Mouse (Mus musculus) testis, postnatal 10 days (tissue): ENCODE measurements at regions not wholly inside any gene's neighbourhood (a gene's known extent, or its start where the extent isn't known, plus 50 kb on each side); places are given as distances from the start of the nearest gene placed in this dataset.

Experiments
- DNase-seq: peaks from one replicate; pipeline ENCODE4 v3.0.0; 2021; ENCODE audit warnings: low spot score

GRCm38 (mm10) chr14:24631994-24632393 lies 145.1 kb downstream of the Rps24 start:
- no peak for DNase-seq

- no peak for DNase-seq
These were observed 154.9 kb downstream of the Rps24 start for GRCm38 (mm10) chr14:24641853-24642252.

GRCm38 (mm10) chr14:24644117-24644808 lies 157.3 kb downstream of the Rps24 start:
- DNase-seq, result no peak

DNA sequence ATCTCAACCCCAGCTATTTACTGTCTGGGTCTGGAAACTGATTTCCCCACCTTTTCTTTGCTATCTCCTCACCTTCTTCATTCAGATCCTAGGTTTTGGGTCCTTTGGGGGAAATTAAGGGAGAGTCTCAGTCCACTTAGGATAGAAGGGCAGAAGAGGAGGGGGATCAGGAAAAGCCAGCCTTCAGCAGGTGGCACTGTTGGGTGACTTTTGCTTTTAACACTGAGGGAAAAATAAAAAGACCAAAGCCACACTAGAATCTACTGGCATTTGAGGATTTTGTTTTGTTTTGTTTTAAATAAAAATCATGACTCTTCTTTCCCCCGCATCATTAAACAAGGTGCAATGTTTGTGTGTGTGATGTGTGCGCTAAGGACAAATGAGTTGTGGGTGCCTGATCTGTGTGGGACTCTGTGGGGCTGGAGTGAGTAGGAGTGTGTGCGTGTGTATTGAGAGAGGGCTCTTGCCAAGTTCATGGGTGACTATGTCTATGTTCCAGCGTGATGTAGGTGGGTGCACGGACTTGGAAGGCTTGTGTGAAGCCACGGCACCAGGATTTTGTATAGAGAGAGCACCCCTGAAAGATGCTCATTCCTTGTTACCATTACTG lies 159.4 kb downstream of the Rps24 start:
- DNase-seq, result no peak

GRCm38 (mm10) chr14:24647722-24648121 lies 160.8 kb downstream of the Rps24 start:
- no peak for DNase-seq

DNA sequence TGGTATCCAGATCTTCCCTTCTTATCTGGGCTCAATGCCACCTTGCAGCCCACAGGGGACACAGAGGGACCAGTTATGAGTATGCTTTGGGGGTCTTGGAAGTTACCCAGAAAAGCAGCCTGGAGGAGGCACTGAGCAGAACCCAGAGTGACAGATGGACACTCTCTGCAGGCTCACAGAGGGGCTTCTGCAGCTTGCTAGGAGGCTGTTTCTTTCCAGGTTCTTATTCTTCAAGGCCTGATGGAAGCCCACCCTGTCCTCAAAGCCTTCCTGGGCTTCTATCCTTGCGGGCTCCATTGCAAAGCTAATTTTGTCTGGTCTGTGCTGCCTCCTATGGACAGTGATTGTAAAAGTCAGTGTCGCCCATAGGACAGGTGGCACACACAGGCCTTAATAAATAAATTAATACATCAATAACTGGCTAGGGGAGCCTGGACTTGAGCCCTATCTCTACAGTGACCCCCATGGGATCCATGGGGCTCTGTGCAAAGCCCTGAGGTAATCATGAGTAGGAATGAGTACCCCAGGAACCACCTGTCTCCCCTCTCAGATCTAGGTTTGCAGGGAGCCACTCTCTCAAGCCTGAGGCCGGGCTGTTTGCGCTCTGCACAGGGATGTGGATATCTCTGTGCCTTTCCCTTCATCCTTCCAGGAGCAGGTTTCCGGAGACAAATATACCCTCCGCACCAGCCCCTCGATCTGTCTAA lies 163.4 kb downstream of the Rps24 start:
- no peak for DNase-seq

DNA sequence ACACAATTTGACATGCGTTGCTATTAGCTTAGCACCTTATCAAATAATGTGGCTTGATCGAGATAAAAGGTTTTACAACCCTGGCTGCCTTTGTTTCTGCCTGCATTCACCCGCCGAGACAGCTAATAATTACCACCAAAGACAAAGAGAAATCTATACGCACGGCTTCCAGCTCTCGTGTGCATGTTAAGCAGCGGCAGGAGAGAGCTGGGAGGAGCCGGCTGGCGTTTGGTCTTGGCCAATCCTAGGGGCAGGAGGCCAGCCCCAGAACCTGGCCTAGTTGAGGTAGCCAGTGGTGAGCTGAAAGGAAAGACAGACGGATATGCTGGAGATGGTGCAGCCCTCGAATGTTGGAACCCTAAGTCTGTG lies 164.0 kb downstream of the Rps24 start:
- no peak for DNase-seq

- no peak for DNase-seq
These were observed 165.7 kb downstream of the Rps24 start for GRCm38 (mm10) chr14:24652591-24652990.

DNA sequence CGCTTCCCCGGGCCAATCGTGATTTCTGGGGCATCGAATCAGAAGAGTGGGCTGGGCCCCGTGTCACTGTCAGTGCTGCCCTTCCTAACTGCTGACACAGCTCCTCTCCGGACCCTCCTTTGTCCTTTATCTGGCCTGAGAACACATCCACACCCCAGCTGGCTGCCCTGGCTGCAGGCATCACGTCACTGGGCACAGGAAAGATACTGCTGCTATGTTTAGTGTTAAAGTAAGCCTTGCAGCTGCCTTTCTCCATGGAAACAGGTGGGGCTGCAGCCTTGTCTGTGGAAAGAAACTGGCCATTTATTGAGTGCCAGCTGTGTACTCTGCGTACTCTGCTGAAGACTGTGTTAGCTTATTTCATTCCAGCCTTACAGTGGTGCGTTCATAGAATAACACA lies 168.7 kb downstream of the Rps24 start:
- no peak for DNase-seq

DNA sequence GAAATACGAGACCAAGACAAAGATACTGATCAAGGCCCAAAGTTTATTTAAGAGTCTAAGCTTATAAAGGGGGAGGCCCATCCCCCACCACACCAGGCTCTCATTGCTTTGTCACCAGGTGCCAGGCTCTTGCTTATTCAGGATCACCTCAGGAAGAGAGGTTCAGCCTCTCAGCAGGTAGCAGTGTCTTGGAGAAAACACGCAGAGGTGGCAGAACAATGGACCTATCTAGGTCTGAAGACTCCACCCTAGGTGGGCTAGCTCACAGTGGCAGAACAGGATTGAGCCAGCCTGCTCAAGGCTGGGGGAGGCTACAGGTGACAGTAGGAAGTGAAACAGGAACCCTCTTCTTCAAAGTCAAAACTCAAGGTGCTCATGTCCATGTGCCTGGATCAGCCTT lies 174.9 kb downstream of the Rps24 start:
- no peak for DNase-seq

DNA sequence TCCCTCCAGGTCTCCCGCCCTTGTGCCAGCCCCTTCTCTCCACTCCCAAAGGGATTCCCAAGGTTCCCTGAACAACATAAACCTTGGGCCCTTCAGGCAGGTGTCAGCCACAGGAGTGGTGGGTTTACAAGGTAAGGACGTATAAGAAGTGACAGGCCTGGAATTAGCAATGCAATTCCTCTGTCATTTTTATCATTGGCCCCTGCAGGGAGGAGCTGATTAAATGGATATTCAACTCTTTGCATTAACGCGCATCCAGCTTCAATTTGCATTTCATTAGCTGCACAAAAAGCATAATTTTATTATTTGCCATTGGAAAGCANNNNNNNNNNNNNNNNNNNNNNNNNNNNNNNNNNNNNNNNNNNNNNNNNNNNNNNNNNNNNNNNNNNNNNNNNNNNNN lies 178.3 kb downstream of the Rps24 start:
- DNase-seq, result no peak
